Mouse (Mus musculus) heart, postnatal 0 days (tissue): ENCODE results near the gene Tmed3. TPM values are rescaled to one million over a fixed set of nuclear protein-coding genes. Genes with fewer than 3 reads are reported as not detected.

Source experiments
- ATAC-seq: fragments of 200-750 bp; cut with Nextera tagmentation; 2 replicates; pipeline ENCODE4 v1.8.0; 2017; ENCODE audit warnings: low read depth, moderate number of reproducible peaks, moderate library complexity; ENCODE audit not compliant: insufficient read depth
- DNase-seq: peaks from one replicate; pipeline ENCODE4 v3.0.0-alpha.2; 2016; ENCODE audit warnings: low spot score
- H3K27ac ChIP-seq: fragments of 300-500 bp; sonication (generic); 2 replicates; pipeline ENCODE4 v1.5.1; 2014; ENCODE audit warnings: low read depth, mild to moderate bottlenecking
- H3K27me3 ChIP-seq: fragments of 300-500 bp; sonication (generic); 2 replicates; pipeline ENCODE4 v1.6.1; 2014; ENCODE audit warnings: low read length, mixed read lengths; ENCODE audit not compliant: control insufficient read depth, insufficient read depth
- H3K36me3 ChIP-seq: fragments of 300-500 bp; sonication (generic); replicated peaks from 2 replicates; pipeline ENCODE4 v1.6.1; 2014; ENCODE audit warnings: low read length, mixed read lengths; ENCODE audit not compliant: control insufficient read depth, insufficient read depth
- H3K4me1 ChIP-seq: fragments of 300-500 bp; sonication (generic); 2 replicates; pipeline ENCODE4 v1.6.1; 2014; ENCODE audit warnings: antibody characterized with exemption; ENCODE audit not compliant: control insufficient read depth, insufficient read depth
- H3K4me2 ChIP-seq: fragments of 300-500 bp; sonication (generic); 2 replicates; pipeline ENCODE4 v1.6.1; 2014; ENCODE audit warnings: low read depth, mild to moderate bottlenecking, low read length, moderate library complexity
- H3K4me3 ChIP-seq: fragments of 300-500 bp; sonication (generic); 2 replicates; pipeline ENCODE4 v1.5.1; 2014; ENCODE audit warnings: low read depth, low read length
- H3K9ac ChIP-seq: fragments of 300-500 bp; sonication (generic); replicated peaks from 2 replicates; pipeline ENCODE4 v1.6.1; 2014; ENCODE audit warnings: low read depth, low read length, mixed read lengths
- H3K9me3 ChIP-seq: fragments of 300-500 bp; sonication (generic); replicated peaks from 2 replicates; pipeline ENCODE4 v1.6.1; 2016; ENCODE audit warnings: low read length; ENCODE audit not compliant: control insufficient read depth
- CTCF ChIP-seq: IDR thresholded peaks from 2 replicates; pipeline ENCODE4 v1.5.1; 2016; ENCODE audit warnings: antibody characterized with exemption, control low read depth, low read depth
- EP300 ChIP-seq: IDR thresholded peaks from 2 replicates; pipeline ENCODE4 v1.6.1; 2016; ENCODE audit warnings: antibody characterized with exemption, low read depth
- WGBS: fragments of 180-500 bp; shearing (Covaris S2); extraction: QIAGEN DNeasy Blood & Tissue Kit; methylation state at CpG from one replicate; pipeline ENCODE4 v1.1.7; 2014; 5-methylcytosine and 5-hydroxymethylcytosine counted together
- polyA plus RNA-seq: library from polyadenylated mRNA; unstranded; fragments of >200 nt; fragmentation: Nextera tagmentation; extraction: Ambion mirVana; gene quantifications from 2 replicates; pipeline ENCODE4 v1.2.1, GENCODE M21; 2015
- total RNA-seq: library from RNA; depleted of rRNA; stranded (reverse); fragments of >200 nt; gene quantifications from 2 replicates; pipeline ENCODE4 v1.2.3, GENCODE M21; 2014; ENCODE audit warnings: low replicate concordance

Tmed3 gene
- total and polyA plus RNA-seq, 2 experiments from 2014 or later, result 56.0 to 126 TPM

DNA sequence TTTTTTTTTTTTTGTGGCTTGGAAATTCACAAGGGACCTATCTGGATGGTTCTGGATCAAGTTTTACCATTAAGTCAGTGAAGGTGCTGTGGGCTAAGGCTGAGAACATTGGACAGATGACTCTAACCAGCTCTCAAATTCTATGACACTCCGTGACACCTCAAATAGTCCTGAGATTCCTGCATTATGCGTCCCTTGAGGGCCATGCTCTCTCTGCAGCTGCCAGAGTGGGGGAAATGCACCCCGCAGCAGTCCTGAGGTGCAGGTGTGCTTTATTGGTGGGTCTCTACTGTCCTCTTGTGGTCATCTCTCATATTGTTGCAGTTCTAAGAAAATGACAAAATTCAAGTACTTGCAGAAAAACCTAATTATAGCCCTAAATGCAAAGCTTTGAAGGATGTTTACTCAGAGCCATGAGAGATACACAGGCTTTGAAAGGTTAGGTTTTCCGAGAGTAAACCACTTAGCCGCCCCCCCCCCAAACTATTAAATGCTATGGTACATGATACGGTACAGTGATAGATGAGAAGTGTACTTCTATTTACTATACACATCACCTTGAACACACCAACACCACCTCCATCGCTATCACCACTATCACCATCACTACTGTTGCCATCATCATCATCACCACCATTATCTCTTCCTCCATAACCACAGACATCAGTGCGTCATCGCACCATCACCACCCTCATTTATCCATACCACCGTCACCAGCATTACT, 17.2 kb downstream of the Tmed3 start:
- Histone ChIP-seq H3K4me1 (no peaks in the 10 kb centered on the region), H3K4me2 (no peak overlapping the region), H3K27me3 (0 out of 2 replicates have a peak, but pooled peaks cover 3% of the 10 kb centered on the region), H3K9me3 (no peaks in the 10 kb centered on the region), H3K36me3 (no peaks in the 10 kb centered on the region), H3K27ac (no peak overlapping the region), H3K9ac (no peak overlapping the region), H3K4me3 (no peak overlapping the region)
- 53% methylated on average over 10 of the region's 10 CpGs for WGBS
- DNase-seq, result no peak
- no peak for ATAC-seq
- TF ChIP-seq CTCF, result peak; percentile 53
- TF ChIP-seq EP300, result no peak

DNA sequence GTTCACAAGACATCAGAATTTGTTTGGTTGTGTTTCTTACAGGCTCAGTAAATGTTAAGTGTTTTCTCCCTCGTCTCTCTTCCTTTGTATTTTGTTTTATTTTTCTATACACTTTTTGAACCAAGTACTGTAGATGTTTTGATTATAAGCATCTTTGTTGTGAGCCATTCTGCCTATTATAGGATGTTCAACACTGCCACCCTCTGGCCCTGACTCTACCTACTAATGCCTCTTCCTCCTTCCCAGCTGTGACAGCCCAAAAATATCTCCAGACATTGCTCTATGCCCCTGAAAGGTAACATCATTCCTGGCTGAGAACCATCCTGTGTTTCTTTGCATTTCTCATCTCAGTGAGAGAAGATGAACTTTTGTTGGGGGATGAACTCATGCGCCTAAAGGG, 18.6 kb downstream of the Tmed3 start:
- ATAC-seq, result no peak
- Histone ChIP-seq H3K4me2 (no peak overlapping the region), H3K4me3 (no peak overlapping the region), H3K9me3 (no peaks in the 10 kb centered on the region), H3K9ac (no peak overlapping the region), H3K27ac (no peak overlapping the region), H3K27me3 (0 out of 2 replicates have a peak, but pooled peaks cover 3% of the 10 kb centered on the region), H3K36me3 (no peaks in the 10 kb centered on the region), H3K4me1 (no peaks in the 10 kb centered on the region)
- TF ChIP-seq CTCF (0 out of 2 replicates have a peak, but pooled peaks have one; percentile 9), EP300 (no peak)
- WGBS, result 49% methylated on average over 2 of the region's 2 CpGs
- no peak for DNase-seq

GRCm38 (mm10) chr9:89678974-89679373, 25.9 kb downstream of the Tmed3 start:
- TF ChIP-seq EP300, result no peak
- peak; percentile 50 for TF ChIP-seq CTCF
- Histone ChIP-seq H3K36me3 (no peaks in the 10 kb centered on the region), H3K9me3 (no peaks in the 10 kb centered on the region), H3K4me1 (no peaks in the 10 kb centered on the region), H3K4me2 (no peak overlapping the region), H3K27me3 (0 out of 2 replicates have a peak, but pooled peaks cover 3% of the 10 kb centered on the region), H3K9ac (no peak overlapping the region), H3K4me3 (no peak overlapping the region), H3K27ac (no peak overlapping the region)
- 46% methylated on average over 1 of the region's 1 CpGs for WGBS
- ATAC-seq (no peak), DNase-seq (peak; percentile 21)

DNA sequence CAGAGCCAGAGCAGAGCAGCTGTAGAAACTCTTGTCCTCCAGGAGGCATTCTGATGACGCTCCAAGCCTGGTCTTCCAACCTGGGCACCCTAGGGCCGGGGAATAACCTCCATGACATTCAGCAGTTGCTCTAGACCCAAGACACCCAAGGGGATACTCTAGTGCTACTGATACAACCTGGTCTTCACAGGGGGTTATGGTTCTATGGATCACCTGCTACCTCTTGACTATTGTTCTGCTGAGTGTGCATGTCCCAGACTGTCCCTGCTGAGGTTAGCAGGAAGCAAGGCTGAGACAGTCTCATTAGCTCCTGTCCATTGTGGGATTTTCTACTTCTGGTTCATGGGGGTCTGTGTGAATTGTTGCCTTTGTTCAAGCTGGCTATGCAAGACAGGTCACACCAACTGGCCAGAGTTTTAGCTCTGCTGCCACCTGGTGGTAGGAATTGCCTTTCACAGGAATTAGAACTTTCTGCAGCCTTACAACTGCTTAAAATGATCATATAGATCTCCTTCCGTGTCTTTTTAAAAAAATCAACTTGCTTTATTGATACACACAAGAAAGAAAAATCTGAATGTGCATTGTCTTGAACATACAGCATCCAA, 30.8 kb downstream of the Tmed3 start:
- no peak overlapping the region for H3K4me3 ChIP-seq
- H3K9me3 ChIP-seq, result no peaks in the 10 kb centered on the region
- DNase-seq (peak; percentile 63), ATAC-seq (0 out of 2 replicates have a peak, but pooled peaks have one; percentile 24)
- no peaks in the 10 kb centered on the region for H3K27me3 ChIP-seq
- no peak overlapping the region for H3K9ac ChIP-seq
- H3K36me3 ChIP-seq, result no peaks in the 10 kb centered on the region
- WGBS, result 42% methylated on average over 3 of the region's 3 CpGs
- TF ChIP-seq EP300 (no peak), CTCF (peak; percentile 88)
- no peak overlapping the region for H3K4me2 ChIP-seq
- H3K4me1 ChIP-seq, result no peaks in the 10 kb centered on the region
- no peak overlapping the region for H3K27ac ChIP-seq

- Histone ChIP-seq H3K4me2 (no peak overlapping the region), H3K4me3 (no peak overlapping the region), H3K9ac (no peak overlapping the region), H3K27ac (no peak overlapping the region), H3K9me3 (no peaks in the 10 kb centered on the region), H3K27me3 (no peaks in the 10 kb centered on the region), H3K4me1 (no peaks in the 10 kb centered on the region), H3K36me3 (no peaks in the 10 kb centered on the region)
- no peak for TF ChIP-seq CTCF
- no peak for TF ChIP-seq EP300
- no peak for DNase-seq
- no peak for ATAC-seq
- 74% methylated on average over 1 of the region's 1 CpGs for WGBS
These were observed 31.5 kb downstream of the Tmed3 start for GRCm38 (mm10) chr9:89673402-89673801.
